ENCODE assay signal across 10 mouse cellular contexts in the genomic region with DNA sequence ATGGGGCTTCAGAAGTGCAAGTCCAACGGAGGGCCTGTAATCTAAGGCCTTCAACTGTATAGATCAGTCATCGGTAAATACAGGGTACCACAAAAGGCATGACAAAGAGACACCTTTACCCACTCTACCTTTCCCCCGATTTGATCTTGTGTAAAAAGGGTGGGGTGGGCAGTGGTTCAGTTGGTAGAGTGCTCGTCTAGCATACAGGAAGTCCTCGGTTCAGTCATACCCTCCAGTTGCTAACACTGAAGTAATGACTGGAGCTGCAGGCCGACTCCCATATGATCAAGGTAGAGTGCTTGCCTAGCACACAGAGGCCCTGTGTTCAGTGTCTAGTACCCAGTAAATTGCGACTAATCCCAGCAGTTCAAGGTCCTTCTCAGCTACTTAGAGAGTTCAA. TPM values are rescaled to one million over a fixed set of nuclear protein-coding genes. Genes with fewer than 3 reads are reported as not detected.
DNase-seq lines count a peak whose midpoint lies in the region; ATAC-seq and TF ChIP-seq lines count a peak whose summit lies in the region.
"Had no signal": no experiment of that assay in that cellular context is flagged by ENCODE, and none has a peak within 500 bp of the region (broad histone marks: within the 10 kb centered on the region; RNA-seq: fewer than 3 reads in every experiment).

No protein-coding gene starts in this region.

- no peaks in the 10 kb centered on the region for H3K9me3 ChIP-seq in hindbrain, embryonic 15.5 days
- H3K9me3 ChIP-seq in hindbrain, embryonic 12.5 days (replicated peaks), result no peaks in the 10 kb centered on the region
- no peaks in the 10 kb centered on the region for H3K9me3 ChIP-seq in limb, embryonic 14.5 days (ENCODE audit: control insufficient read depth, low read length)

- DNase-seq in 3T3-L1 (ENCODE audit: low read depth, low spot score), result peak; percentile 80
- peak; percentile 67 for DNase-seq in T-cell, adult 2 months (ENCODE audit: low spot score)
- DNase-seq in limb, embryonic 14.5 days (ENCODE audit: low spot score), result no peak
- no peak for DNase-seq in cerebellum, adult 9-11 months
- no peak for DNase-seq in right cerebral cortex, postnatal 10 days (ENCODE audit: low spot score in 2 of 2)
- DNase-seq in Muller cell, postnatal 12 days (ENCODE audit: inconsistent ontology term), result no peak
- DNase-seq: embryo, embryonic 11 days had no signal

- H3K36me3 ChIP-seq in hindbrain, embryonic 15.5 days, result no peaks in the 10 kb centered on the region
- H3K36me3 ChIP-seq in hindbrain, embryonic 12.5 days, result no peaks in the 10 kb centered on the region
- no peaks in the 10 kb centered on the region for H3K36me3 ChIP-seq in limb, embryonic 14.5 days (ENCODE audit: control insufficient read depth, insufficient read depth, low read length)

- no peak for TF ChIP-seq POLR2A in limb, embryonic 14.5 days (IDR thresholded peaks at IDR 0.05; ENCODE audit: borderline replicate concordance, extremely low read depth, insufficient read depth, insufficient read length)

- 85% methylated on average over 7 of the region's 7 CpGs for WGBS in hindbrain, embryonic 15.5 days
- WGBS in hindbrain, embryonic 12.5 days, result 85% methylated on average over 7 of the region's 7 CpGs
- 63% methylated on average over 7 of the region's 7 CpGs for WGBS in limb, embryonic 14.5 days

- no peak; the same call in 1 of the 2 replicates for ATAC-seq in hindbrain, embryonic 15.5 days (ENCODE audit: low FRiP score, low read depth)
- no peak for ATAC-seq in hindbrain, embryonic 12.5 days (ENCODE audit: low FRiP score)
- no peak for ATAC-seq in limb, embryonic 14.5 days (ENCODE audit: low FRiP score, low read depth)

- H3K4me1 ChIP-seq in hindbrain, embryonic 15.5 days (replicated peaks), result peaks cover 6% of the 10 kb centered on the region; the same call in 1 of the 2 replicates
- peaks cover 6% of the 10 kb centered on the region for H3K4me1 ChIP-seq in hindbrain, embryonic 12.5 days
- H3K4me1 ChIP-seq in limb, embryonic 14.5 days (ENCODE audit: control insufficient read depth, insufficient read depth, low read length), result peaks cover 27% of the 10 kb centered on the region

- no peaks in the 10 kb centered on the region for H3K27me3 ChIP-seq in hindbrain, embryonic 15.5 days
- H3K27me3 ChIP-seq in hindbrain, embryonic 12.5 days, result no peaks in the 10 kb centered on the region; the same call in 1 of the 2 replicates
- H3K27me3 ChIP-seq in limb, embryonic 14.5 days (ENCODE audit: control insufficient read depth, insufficient read depth, low read length), result no peaks in the 10 kb centered on the region

- H3K4me3 ChIP-seq in hindbrain, embryonic 15.5 days, result no peak overlapping the region
- no peak overlapping the region for H3K4me3 ChIP-seq in hindbrain, embryonic 12.5 days
- no peak overlapping the region for H3K4me3 ChIP-seq in limb, embryonic 14.5 days (replicated peaks; ENCODE audit: low read length)

- 0 out of 2 replicates have a peak overlapping the region, but pooled peaks have one; percentile 42 for H3K27ac ChIP-seq in hindbrain, embryonic 15.5 days (replicated peaks)
- H3K27ac ChIP-seq in hindbrain, embryonic 12.5 days, result no peak overlapping the region
- peak overlapping the region; percentile 75 for H3K27ac ChIP-seq in limb, embryonic 14.5 days (replicated peaks; ENCODE audit: low read depth, low read length)

- H3K9ac ChIP-seq in hindbrain, embryonic 15.5 days, result no peak overlapping the region
- H3K9ac ChIP-seq in hindbrain, embryonic 12.5 days, result no peak overlapping the region
- peak overlapping the region; percentile 14; the same call in 1 of the 2 replicates for H3K9ac ChIP-seq in limb, embryonic 14.5 days (ENCODE audit: low read depth, low read length, severe bottlenecking)

- no peak overlapping the region for H3K4me2 ChIP-seq in hindbrain, embryonic 15.5 days
- no peak overlapping the region for H3K4me2 ChIP-seq in hindbrain, embryonic 12.5 days (replicated peaks)
- H3K4me2 ChIP-seq in limb, embryonic 14.5 days (replicated peaks; ENCODE audit: low read depth, low read length, severe bottlenecking), result no peak overlapping the region
- H3K4me2 ChIP-seq: midbrain, embryonic 11.5 days had no signal

RNA-seq across cellular contexts. Expression of a gene that starts 7.8 kb away (rescaled TPM):
- polyA plus RNA-seq in hindbrain, embryonic 15.5 days (2015; fragmentation: Nextera tagmentation; extraction: Ambion mirVana), result 12.7 and 16.3 TPM in 2 replicates
- 5.8 and 6.3 TPM in 2 replicates for polyA plus RNA-seq in hindbrain, embryonic 12.5 days (2016; fragmentation: Nextera tagmentation; extraction: Ambion mirVana)
- 10.8 and 12.2 TPM in 2 replicates for polyA plus RNA-seq in limb, embryonic 14.5 days (2012; rRNA removed)
- 8.8 and 8.9 TPM in 2 replicates for polyA plus RNA-seq in limb, embryonic 14.5 days (2014; fragmentation: Nextera tagmentation; extraction: Ambion mirVana)

RNA-seq across cellular contexts. Expression of a gene that starts 9.4 kb away (rescaled TPM):
- polyA plus RNA-seq in hindbrain, embryonic 15.5 days (2015; fragmentation: Nextera tagmentation; extraction: Ambion mirVana), result 111 and 116 TPM in 2 replicates
- polyA plus RNA-seq in hindbrain, embryonic 12.5 days (2016; fragmentation: Nextera tagmentation; extraction: Ambion mirVana), result 50.9 and 60.3 TPM in 2 replicates
- 61.8 and 66.3 TPM in 2 replicates for polyA plus RNA-seq in limb, embryonic 14.5 days (2012; rRNA removed)
- polyA plus RNA-seq in limb, embryonic 14.5 days (2014; fragmentation: Nextera tagmentation; extraction: Ambion mirVana), result 47.2 and 53.7 TPM in 2 replicates

RNA-seq across cellular contexts. Expression of a gene that starts 24.5 kb away (rescaled TPM):
- 1,681 and 1,706 TPM in 2 replicates for polyA plus RNA-seq in hindbrain, embryonic 15.5 days (2015; fragmentation: Nextera tagmentation; extraction: Ambion mirVana)
- polyA plus RNA-seq in hindbrain, embryonic 12.5 days (2016; fragmentation: Nextera tagmentation; extraction: Ambion mirVana), result 1,505 and 1,511 TPM in 2 replicates
- 1,341 and 1,699 TPM in 2 replicates for polyA plus RNA-seq in limb, embryonic 14.5 days (2012; rRNA removed)
- 808 and 880 TPM in 2 replicates for polyA plus RNA-seq in limb, embryonic 14.5 days (2014; fragmentation: Nextera tagmentation; extraction: Ambion mirVana)

RNA-seq across cellular contexts. Expression of a gene that starts 27.7 kb away (rescaled TPM):
- polyA plus RNA-seq in hindbrain, embryonic 15.5 days (2015; fragmentation: Nextera tagmentation; extraction: Ambion mirVana), result 10.0 and 10.5 TPM in 2 replicates
- polyA plus RNA-seq in hindbrain, embryonic 12.5 days (2016; fragmentation: Nextera tagmentation; extraction: Ambion mirVana), result 14.4 and 18.2 TPM in 2 replicates
- polyA plus RNA-seq in limb, embryonic 14.5 days (2012; rRNA removed), result 24.9 and 28.8 TPM in 2 replicates
- 12.2 and 13.9 TPM in 2 replicates for polyA plus RNA-seq in limb, embryonic 14.5 days (2014; fragmentation: Nextera tagmentation; extraction: Ambion mirVana)

RNA-seq across cellular contexts. Expression of a gene that starts 47.5 kb away (rescaled TPM):
- polyA plus RNA-seq in hindbrain, embryonic 15.5 days (2015; fragmentation: Nextera tagmentation; extraction: Ambion mirVana), result 22.1 and 22.6 TPM in 2 replicates
- 36.0 and 36.9 TPM in 2 replicates for polyA plus RNA-seq in hindbrain, embryonic 12.5 days (2016; fragmentation: Nextera tagmentation; extraction: Ambion mirVana)
- polyA plus RNA-seq in limb, embryonic 14.5 days (2012; rRNA removed), result 77.5 and 80.7 TPM in 2 replicates
- polyA plus RNA-seq in limb, embryonic 14.5 days (2014; fragmentation: Nextera tagmentation; extraction: Ambion mirVana), result 49.5 and 56.4 TPM in 2 replicates

Comparison
In these comparisons a context has a peak if more than half of its experiments do, and no peak if none do; other contexts are left out.
1. DNase-seq: peak in 3T3-L1 (single experiment) and T-cell, adult 2 months (single experiment); none in limb, embryonic 14.5 days (single experiment), cerebellum, adult 9-11 months (single experiment), right cerebral cortex, postnatal 10 days (0 of 2) and Muller cell, postnatal 12 days (single experiment).